Mouse (Mus musculus): Measurements from ENCODE around the gene Ephx4. TPM values are rescaled to one million over a fixed set of nuclear protein-coding genes. Genes with fewer than 3 reads are reported as not detected.

Ephx4 gene
- polyA plus RNA-seq, 1 experiment = 1.7 TPM

- DNase-seq (ENCODE audit: low read depth) = peak; percentile 27
- TF ChIP-seq POLR2A (IDR thresholded peaks at IDR 0.05; ENCODE audit: borderline replicate concordance, extremely low read depth, insufficient read depth, insufficient read length, poor library complexity, severe bottlenecking) = no peak
- no peak for TF ChIP-seq CTCF (IDR thresholded peaks at IDR 0.05; ENCODE audit: borderline replicate concordance, extremely low read depth, insufficient read depth, insufficient read length)
These were observed 64.0 kb downstream of the Ephx4 start for GRCm38 (mm10) chr5:107466501-107466900.

GRCm38 (mm10) chr5:107467098-107467497 lies 64.6 kb downstream of the Ephx4 start:
- no peak for TF ChIP-seq POLR2A (IDR thresholded peaks at IDR 0.05; ENCODE audit: borderline replicate concordance, extremely low read depth, insufficient read depth, insufficient read length, poor library complexity, severe bottlenecking)
- DNase-seq (ENCODE audit: low read depth) = no peak

DNA sequence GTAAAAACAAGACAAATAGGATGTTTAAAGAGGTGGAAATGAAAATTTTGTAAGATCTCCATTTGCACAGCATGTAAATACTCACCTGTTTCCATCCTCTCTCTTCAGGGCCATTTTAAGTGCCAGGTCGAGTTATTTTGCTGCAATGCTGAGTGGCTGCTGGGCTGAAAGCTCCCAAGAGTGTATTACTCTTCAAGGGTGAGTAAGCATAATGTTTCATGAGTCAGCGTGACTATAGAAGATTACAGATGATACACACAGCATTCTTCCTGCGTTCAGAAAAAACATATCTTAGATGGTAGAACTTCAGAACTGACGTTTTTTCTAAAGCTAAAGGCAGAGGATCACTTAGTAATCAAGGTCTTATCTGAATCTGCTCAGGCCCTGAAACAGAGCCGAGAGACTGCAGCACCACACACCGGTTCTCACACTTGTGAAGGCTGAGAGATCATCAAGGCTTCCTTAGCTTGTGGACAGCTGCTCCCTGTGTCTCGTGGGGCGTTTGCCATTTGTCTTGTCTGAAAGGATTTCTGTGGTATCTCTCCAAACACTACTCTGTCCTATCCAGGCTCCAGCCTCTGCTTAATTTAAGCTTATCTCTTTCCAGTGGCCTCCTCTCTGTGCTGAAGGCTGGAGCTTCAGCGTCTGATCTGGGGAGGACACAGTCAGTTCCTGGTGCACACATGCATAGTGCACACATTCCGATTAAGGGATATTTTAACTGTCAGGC lies 68.2 kb downstream of the Ephx4 start:
- TF ChIP-seq CTCF (IDR thresholded peaks at IDR 0.05; ENCODE audit: borderline replicate concordance, extremely low read depth, insufficient read depth, insufficient read length) = no peak
- no peak for TF ChIP-seq POLR2A (IDR thresholded peaks at IDR 0.05; ENCODE audit: borderline replicate concordance, extremely low read depth, insufficient read depth, insufficient read length, poor library complexity, severe bottlenecking)
- DNase-seq (ENCODE audit: low read depth) = no peak

Other genes starting within 250 kb of the Ephx4 start
- 2.4 and 5.2 TPM in 2 replicates for gene Tgfbr3, start 113.1 kb upstream of the Ephx4 start, polyA plus RNA-seq (2012; rRNA removed)
- gene Brdt, start 71.6 kb upstream of the Ephx4 start, polyA plus RNA-seq (2012; rRNA removed) = 3.0 and 3.6 TPM in 2 replicates
- not detected in 2 replicates for gene Lpcat2b, start 28.8 kb downstream of the Ephx4 start, polyA plus RNA-seq (2012; rRNA removed)
- gene Btbd8, start 35.3 kb downstream of the Ephx4 start, polyA plus RNA-seq (2012; rRNA removed) = 13.0 and 15.2 TPM in 2 replicates
- gene Gm42669, start 104.9 kb downstream of the Ephx4 start, polyA plus RNA-seq (2012; rRNA removed) = 0.16 and 0.33 TPM in 2 replicates
- gene 1700028K03Rik, start 132.0 kb downstream of the Ephx4 start, polyA plus RNA-seq (2012; rRNA removed) = 0.10 TPM in 2 replicates
- 11.5 and 12.3 TPM in 2 replicates for gene Rpap2, start 194.6 kb downstream of the Ephx4 start, polyA plus RNA-seq (2012; rRNA removed)
- 16.0 and 18.3 TPM in 2 replicates for gene Glmn, start 195.2 kb downstream of the Ephx4 start, polyA plus RNA-seq (2012; rRNA removed)